Mouse (Mus musculus): ENCODE measurements around the gene Zbtb40.

Gene Zbtb40

DNA sequence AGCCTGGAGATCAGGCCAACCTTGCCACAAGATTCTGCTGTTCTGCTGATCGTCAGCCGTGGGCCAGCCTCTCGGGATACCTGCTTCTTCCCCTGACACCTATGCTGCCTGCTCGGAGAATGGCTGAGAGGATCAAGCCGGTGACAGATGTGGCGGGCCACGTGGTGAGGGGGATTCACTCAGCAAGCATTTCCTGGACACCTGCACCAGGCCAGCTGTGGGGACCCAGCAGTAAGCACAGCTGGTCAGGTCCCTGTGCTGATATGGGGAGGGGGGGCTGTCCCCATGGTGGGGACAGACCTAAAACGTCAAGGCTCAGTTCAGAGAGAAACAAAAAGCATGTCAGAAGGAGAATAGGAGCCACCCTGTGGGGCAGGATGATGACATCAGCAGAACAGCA lies 79.5 kb downstream of the Zbtb40 start:
- DNase-seq: no peak

DNA sequence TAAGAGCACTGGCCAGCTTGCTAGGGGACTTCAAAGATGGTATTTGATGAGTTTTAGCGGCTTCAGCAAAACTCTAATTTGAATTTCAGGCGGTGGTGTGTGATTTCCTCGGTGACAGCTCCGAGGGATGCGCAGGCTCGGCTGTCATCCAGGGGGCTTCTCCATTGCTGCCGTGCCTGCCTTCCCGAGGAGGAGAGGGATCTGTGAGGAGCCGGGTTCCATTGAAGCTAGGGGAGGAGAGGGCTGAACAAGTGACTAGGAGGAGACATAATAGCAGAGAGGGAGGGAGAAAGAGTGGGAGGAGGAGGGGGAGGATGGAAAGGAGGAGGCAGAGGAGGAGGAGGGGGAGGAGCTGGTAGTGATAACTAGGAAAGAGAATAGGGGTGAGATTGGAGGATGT lies 81.1 kb downstream of the Zbtb40 start:
- DNase-seq: no peak

- no peak for DNase-seq
Measured at GRCm38 (mm10) chr4:136966493-136967390, 81.9 kb downstream of the Zbtb40 start.

GRCm38 (mm10) chr4:136964990-136965421 lies 83.6 kb downstream of the Zbtb40 start:
- peak; percentile 72 for DNase-seq

GRCm38 (mm10) chr4:136962447-136962846 lies 86.2 kb downstream of the Zbtb40 start:
- no peak for DNase-seq

- peak; percentile 50 for DNase-seq
Measured at GRCm38 (mm10) chr4:136961642-136962285, 86.8 kb downstream of the Zbtb40 start.

GRCm38 (mm10) chr4:136960581-136960980 lies 88.0 kb downstream of the Zbtb40 start:
- DNase-seq: no peak

GRCm38 (mm10) chr4:136960068-136960467 lies 88.5 kb downstream of the Zbtb40 start:
- DNase-seq: no peak

DNA sequence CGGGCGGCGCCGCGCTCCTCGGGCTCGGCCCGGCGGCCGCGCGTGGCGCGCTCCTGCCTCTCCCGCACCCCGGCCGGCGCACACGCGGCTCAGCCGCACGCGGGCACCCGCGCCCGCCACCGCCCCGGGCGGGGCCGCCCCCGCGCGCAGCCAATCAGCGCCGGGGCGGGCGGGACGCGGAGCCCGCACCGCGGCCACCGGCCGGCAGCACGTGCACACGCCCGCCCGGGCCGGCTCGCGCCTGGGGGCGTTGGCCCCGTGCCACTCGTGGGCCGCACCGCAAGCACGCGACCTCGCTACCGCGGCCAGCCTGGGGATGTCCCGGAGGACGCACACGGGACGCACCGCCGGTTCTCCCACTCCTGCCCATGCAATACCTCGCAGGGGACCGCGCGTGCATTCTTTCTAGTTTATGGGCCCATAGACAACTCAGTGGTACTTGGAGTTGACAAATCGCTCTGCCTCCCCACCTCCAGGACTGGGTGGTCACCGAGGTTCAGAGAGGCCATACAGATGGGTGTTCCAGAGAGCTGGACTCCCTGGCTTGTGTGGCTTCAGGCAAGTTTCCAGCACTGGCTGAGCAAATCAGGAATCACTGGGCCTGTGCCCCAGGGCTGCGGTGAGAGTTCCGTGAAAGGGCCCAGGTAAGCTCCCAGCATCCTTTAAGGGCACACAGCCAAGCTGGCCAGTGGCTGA lies 91.7 kb downstream of the Zbtb40 start, which contains the start of gene Epha8:
Epha8 (minus strand) TSS at position 66 of the 696 bp plus-strand sequence.
- DNase-seq: peak; percentile 52

DNA sequence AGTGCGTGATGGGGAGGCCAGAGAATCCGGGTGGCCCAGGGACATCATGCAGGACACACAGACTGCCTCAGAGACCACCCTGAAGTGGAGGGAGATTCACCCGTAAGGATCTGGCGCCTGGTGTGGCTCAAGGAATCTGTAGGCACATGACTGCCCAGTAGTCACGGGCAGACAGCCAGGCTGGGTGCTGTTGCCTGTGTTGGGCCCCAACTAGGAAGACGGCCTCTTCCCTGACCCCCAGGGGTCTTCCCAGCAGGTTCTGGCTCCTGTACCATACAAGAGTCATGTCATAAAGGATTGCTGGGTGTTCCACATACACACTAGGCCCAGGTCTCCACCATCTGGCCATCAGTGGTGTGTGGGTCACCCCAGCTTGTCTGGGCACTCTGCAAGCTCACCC lies 94.0 kb downstream of the Zbtb40 start:
- DNase-seq: no peak

- DNase-seq: no peak
Measured at GRCm38 (mm10) chr4:136949266-136949989, 99.2 kb downstream of the Zbtb40 start.

GRCm38 (mm10) chr4:136945397-136945796 lies 103.2 kb downstream of the Zbtb40 start:
- DNase-seq: peak; percentile 62

GRCm38 (mm10) chr4:136944558-136945350 lies 103.8 kb downstream of the Zbtb40 start:
- DNase-seq: no peak

DNA sequence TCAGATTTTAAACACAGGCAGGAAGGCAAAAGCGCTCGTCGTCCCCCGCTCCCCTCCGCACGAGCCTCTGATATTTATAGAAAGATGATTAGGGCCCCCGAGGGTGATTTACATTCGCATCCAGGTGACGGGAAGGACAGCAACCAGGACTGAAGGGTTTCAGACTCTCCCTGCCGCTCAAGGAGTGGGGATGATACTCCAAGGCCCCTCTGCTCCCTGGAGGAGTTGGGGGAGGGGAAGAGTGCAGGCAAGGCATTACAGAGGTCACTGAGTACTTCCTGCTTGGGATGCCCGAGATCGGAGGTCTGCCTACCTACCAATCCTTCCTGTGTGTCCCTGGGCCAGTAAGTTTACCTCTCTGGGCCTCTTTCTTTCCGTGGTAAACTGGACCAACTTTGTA lies 105.4 kb downstream of the Zbtb40 start:
- DNase-seq: no peak

DNA sequence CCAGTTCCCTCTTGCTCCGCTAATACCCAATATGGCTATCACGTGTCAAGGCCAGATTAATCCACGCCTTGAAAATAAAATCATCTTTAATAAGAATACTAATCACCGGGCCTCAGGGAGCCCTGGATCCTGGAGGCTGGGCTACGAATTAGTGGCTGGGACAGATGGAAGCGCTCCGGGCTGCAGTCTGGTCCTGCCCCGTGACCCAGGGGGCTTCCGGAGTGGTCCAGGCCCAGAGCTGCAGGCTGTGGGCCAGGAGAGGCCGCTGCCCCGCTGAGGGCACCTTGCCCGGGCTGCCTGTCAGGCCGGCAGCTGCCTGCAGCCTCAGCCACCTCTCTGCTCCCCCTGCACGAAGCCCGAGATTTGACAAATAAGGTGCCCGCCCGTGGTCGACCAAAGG lies 105.8 kb downstream of the Zbtb40 start:
- no peak for DNase-seq

DNA sequence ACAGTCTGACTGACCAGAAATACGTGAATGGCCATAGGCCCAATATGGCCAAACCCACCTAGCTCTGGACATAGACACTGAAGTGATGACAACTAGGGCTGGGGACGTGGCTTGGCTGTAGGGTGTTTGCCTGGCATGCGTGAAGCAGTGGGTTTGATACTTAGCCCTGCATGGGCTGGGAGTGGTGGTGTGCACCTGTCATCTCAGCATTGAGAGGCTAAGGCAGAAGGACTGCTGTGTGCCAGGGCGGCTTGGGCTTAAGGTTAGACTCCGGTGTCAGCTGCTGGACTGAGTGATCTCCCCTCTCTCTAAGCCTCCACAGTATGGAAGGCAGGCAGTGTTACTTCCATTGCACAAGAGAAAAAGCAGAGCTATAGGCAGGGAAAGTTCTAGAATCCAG lies 110.7 kb downstream of the Zbtb40 start:
- DNase-seq: no peak

DNA sequence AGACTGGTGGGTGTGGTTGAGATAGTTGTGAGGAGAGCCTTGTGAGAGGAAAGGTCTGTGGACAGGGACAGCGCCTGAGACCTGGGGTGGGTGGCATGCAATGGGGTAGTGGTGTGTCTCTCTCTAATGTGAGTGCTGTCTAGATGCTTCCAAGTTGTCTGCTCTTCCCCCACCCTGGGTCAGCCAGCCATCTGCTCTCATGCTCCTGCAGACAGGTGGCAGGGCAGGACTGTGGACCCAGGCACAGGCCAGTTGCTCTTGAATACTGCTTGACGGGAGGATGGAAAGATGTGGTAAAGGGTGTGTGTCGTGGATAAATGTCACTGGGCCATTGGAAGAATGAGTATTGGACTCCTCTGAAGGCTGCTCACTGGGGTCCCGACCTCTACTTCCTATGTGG lies 111.3 kb downstream of the Zbtb40 start:
- DNase-seq: no peak

GRCm38 (mm10) chr4:136934746-136935613 lies 113.6 kb downstream of the Zbtb40 start:
- DNase-seq: no peak

GRCm38 (mm10) chr4:136930474-136930873 lies 118.1 kb downstream of the Zbtb40 start:
- no peak for DNase-seq

Measured in embryo, embryonic 11 days (tissue).